Mouse (Mus musculus) gonadal fat pad, adult 2 months (tissue): ENCODE data around the gene Irf4. TPM values are rescaled to one million over a fixed set of nuclear protein-coding genes. Genes with fewer than 3 reads are reported as not detected.

Experiments
- DNase-seq: peaks from one replicate; pipeline ENCODE4 v3.0.0-alpha.2; 2012; ENCODE audit warnings: low read depth
- polyA plus RNA-seq: library from polyadenylated mRNA; depleted of rRNA; stranded (reverse); fragments of >200 nt; gene quantifications from 2 replicates; pipeline ENCODE4 v1.2.3, GENCODE M21; 2012; rRNA removed

The Irf4 gene
- polyA plus RNA-seq, 1 experiment = 2.3 TPM

DNA sequence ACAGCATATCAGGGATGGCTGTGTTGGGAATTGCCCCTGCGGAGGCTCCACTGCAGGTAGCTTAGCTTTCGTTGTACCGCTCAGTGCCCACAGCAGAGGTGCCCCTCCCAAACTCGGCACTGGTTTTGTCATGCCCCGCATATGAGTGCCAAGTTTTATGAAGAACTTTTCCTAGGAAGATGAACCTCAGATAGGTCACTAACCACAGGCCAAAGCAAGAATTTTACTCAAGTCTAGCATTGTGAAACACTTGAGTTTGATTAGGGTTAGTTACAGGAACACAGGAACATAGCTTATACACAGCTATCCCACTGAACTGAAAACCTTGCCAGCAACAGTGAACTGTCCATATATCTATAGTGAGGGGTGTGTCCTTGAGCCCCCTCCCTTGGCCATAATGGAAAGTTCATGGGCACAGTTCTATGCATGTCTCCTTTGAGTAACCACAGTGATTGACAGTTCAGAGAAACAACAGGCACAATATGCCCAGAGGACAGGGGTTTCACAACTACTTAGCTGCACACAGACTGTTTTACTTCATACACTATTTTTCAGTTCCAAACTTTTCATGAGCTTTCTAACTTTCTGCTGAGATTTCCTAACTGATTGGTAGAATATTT is 53.4 kb downstream of the Irf4 start:
- peak; percentile 59 for DNase-seq

DNA sequence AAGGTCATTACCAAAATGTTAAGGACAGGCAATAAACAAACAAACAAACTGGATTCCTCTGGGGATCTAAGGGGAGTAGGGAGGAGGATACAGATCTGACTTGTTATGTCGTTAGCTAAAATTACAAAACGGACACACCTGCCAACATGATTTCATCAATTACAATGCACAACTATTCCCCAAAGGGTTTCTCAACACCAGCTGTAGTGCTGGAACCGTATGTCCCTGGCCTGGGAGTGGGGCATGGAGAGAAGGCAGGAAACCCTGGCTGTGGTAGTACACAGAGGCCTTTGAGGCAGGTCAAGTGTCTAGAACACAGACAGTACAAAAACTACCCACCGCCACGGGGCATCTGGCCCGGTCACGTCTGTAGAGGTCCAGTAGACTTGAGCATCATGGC is 60.2 kb downstream of the Irf4 start:
- peak; percentile 67 for DNase-seq

DNA sequence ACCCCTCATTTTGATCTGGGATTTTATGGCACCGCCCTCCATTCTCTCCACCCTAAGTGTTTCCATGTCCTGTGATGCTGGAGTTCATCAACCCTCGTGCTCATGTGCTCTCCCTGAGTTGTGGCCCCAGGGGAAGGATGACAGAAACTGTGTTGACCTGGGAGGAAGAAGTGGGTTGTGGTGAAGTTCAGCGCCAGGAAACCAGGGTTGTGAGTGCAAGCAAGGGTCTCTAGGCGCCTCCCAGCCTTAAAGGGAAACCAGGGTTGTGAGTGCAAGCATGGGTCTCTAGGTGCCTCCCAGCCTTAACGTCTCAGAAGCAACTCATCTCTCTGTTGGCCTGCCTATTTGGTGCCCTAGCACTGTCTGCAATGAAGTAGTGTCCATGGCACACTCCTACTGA is 64.4 kb downstream of the Irf4 start:
- DNase-seq = no peak

DNA sequence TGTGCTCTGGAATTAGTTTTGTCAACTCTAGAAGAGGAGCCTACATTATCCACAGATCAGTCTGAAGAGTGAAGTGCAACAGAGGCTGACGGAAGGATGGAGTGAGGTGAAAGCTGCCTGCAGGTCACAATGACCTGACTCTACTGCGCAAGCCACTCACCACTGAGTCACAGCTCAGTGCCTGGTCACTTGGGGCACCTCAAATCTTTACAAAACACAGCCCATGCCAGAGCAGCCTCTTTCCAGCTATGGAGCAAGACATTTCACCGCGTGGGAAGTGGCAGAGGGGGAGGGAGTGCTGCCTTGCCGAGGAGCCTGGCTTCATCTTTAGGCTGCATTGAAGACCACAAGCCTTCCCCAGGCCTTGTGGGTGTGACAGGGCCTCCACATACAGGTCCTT is 65.2 kb downstream of the Irf4 start:
- no peak for DNase-seq

Other genes with a start within 250 kb of the Irf4 start
- 123 and 126 TPM in 2 replicates for gene Uqcrfs1, start 203.9 kb upstream of the Irf4 start, polyA plus RNA-seq
- gene Dusp22, start 89.2 kb upstream of the Irf4 start, polyA plus RNA-seq = 21.0 and 22.4 TPM in 2 replicates
- gene Hus1b, start 198.5 kb downstream of the Irf4 start, polyA plus RNA-seq = 0.15 TPM in 1 of 2 replicates, not detected in the other
- 11.3 and 11.4 TPM in 2 replicates for gene Exoc2, start 224.9 kb downstream of the Irf4 start, polyA plus RNA-seq
- gene Gm5447, start 225.0 kb downstream of the Irf4 start, polyA plus RNA-seq = 0.07 TPM in 1 of 2 replicates, not detected in the other